Mouse (Mus musculus) thymus, adult 2 months (tissue): ENCODE results near the gene Usp36. TPM values are rescaled to one million over a fixed set of nuclear protein-coding genes. Genes with fewer than 3 reads are reported as not detected.

Experiments used
- DNase-seq: peaks from one replicate; pipeline ENCODE4 v3.0.0; 2021
- H3K27ac ChIP-seq: fragments of 200-500 bp; 2 replicates; pipeline ENCODE4 v1.5.1; 2012; ENCODE audit warnings: low read length, control low read depth; ENCODE audit not compliant: control insufficient read depth, insufficient read depth
- H3K27me3 ChIP-seq: fragments of 200-500 bp; 2 replicates; pipeline ENCODE4 v1.6.1; 2012; ENCODE audit warnings: mild to moderate bottlenecking, low read length, moderate library complexity, mixed read lengths; ENCODE audit not compliant: control insufficient read depth, insufficient read depth
- H3K36me3 ChIP-seq: fragments of 200-500 bp; 2 replicates; pipeline ENCODE4 v1.6.1; 2012; ENCODE audit warnings: mild to moderate bottlenecking, low read length, moderate library complexity; ENCODE audit not compliant: control insufficient read depth, insufficient read depth
- H3K4me1 ChIP-seq: fragments of 200-500 bp; replicated peaks from 2 replicates; pipeline ENCODE4 v1.6.1; 2012; ENCODE audit warnings: low read length; ENCODE audit not compliant: control insufficient read depth, insufficient read depth
- H3K4me3 ChIP-seq: fragments of 200-500 bp; 2 replicates; pipeline ENCODE4 v1.5.1; 2012; ENCODE audit warnings: mild to moderate bottlenecking, low read length, control low read depth, moderate library complexity; ENCODE audit not compliant: control insufficient read depth, insufficient read depth
- CTCF ChIP-seq: fragments of 200-500 bp; IDR thresholded peaks from 2 replicates; pipeline ENCODE4 v1.5.1; 2012; ENCODE audit warnings: mild to moderate bottlenecking, control low read depth, low read length, moderate library complexity, borderline replicate concordance; ENCODE audit not compliant: control insufficient read depth, poor library complexity, insufficient read depth; ENCODE audit errors: extremely low read depth
- POLR2A ChIP-seq: fragments of 200-500 bp; IDR thresholded peaks from 2 replicates; pipeline ENCODE4 v1.6.1; 2012; ENCODE audit warnings: mild to moderate bottlenecking, low read length, control low read depth, moderate library complexity; ENCODE audit not compliant: control insufficient read depth, poor library complexity, insufficient read depth; ENCODE audit errors: extremely low read depth
- WGBS: fragments of 180-500 bp; shearing (Covaris S2); methylation state at CpG from one replicate; pipeline ENCODE4 v1.1.7; 2018; 5-methylcytosine and 5-hydroxymethylcytosine counted together
- polyA plus RNA-seq: library from polyadenylated mRNA; depleted of rRNA; stranded (reverse); fragments of >200 nt; gene quantifications from 2 replicates; pipeline ENCODE4 v1.2.3, GENCODE M21; 2012

The Usp36 gene
- polyA plus RNA-seq, 1 experiment: 28.8 TPM

DNA sequence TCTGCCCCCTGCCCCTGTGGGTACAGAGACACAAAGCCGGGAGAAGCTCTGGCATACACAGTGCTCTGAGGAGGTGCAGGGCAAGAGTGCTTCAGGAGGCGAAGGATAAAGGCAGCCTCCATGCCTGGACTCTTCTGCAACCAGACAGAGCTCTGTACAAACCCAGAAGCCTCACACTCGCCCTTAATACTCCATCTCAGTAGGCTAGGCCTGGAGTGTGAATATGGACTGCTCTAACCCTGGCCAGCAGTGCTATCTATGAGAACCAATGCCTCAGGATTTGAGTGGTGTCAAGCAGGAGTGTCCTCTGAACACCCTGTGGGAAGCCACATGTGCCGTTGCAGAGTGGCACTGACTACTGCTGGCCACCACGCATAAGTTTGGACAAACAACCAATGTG, 38.9 kb upstream of the Usp36 start:
- no peak for DNase-seq
- no peaks in the 10 kb centered on the region for H3K27me3 ChIP-seq
- H3K4me3 ChIP-seq: no peak overlapping the region
- TF ChIP-seq CTCF (no peak), POLR2A (no peak)
- H3K27ac ChIP-seq: no peak overlapping the region
- 100% methylated on average over 5 of the region's 5 CpGs for WGBS
- no peaks in the 10 kb centered on the region for H3K4me1 ChIP-seq
- peaks cover 4% of the 10 kb centered on the region; the same call in 1 of the 2 replicates for H3K36me3 ChIP-seq

GRCm38 (mm10) chr11:118328511-118328910, 38.5 kb upstream of the Usp36 start:
- Histone ChIP-seq H3K27ac (no peak overlapping the region), H3K27me3 (no peaks in the 10 kb centered on the region), H3K4me3 (no peak overlapping the region), H3K36me3 (peaks cover 4% of the 10 kb centered on the region; the same call in 1 of the 2 replicates), H3K4me1 (no peaks in the 10 kb centered on the region; the same call in 1 of the 2 replicates)
- no peak for DNase-seq
- WGBS: 98% methylated on average over 6 of the region's 6 CpGs
- no peak for TF ChIP-seq POLR2A
- TF ChIP-seq CTCF: no peak

- peaks cover 3% of the 10 kb centered on the region; the same call in 1 of the 2 replicates for H3K4me1 ChIP-seq
- H3K4me3 ChIP-seq: no peak overlapping the region
- no peak overlapping the region for H3K27ac ChIP-seq
- WGBS: 93% methylated on average over 24 of the region's 24 CpGs
- H3K36me3 ChIP-seq: no peaks in the 10 kb centered on the region
- DNase-seq: no peak
- TF ChIP-seq POLR2A (no peak), CTCF (no peak)
- H3K27me3 ChIP-seq: no peaks in the 10 kb centered on the region
These were observed 37.2 kb upstream of the Usp36 start for GRCm38 (mm10) chr11:118326991-118327971.

DNA sequence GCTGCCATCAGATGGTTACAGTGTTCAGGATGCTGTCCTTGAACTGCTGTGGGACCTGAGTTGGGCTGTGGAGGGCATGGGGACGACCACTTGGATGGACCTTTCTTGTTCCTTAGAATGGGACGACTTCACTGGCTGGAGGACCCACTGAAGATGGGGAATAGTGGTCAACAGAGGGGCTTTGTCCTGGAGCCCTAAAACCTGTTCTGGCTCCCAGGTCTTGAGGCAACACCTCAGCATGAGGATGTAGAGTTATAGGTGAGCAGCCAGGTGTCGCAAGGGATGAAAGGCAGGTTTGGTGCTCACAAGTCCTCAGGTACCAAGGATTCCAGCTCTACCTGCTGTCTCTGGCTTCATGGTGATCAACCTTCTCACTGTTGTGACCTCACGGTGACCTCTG, 36.4 kb upstream of the Usp36 start:
- WGBS: 98% methylated on average over 4 of the region's 4 CpGs
- TF ChIP-seq CTCF (no peak), POLR2A (no peak)
- Histone ChIP-seq H3K36me3 (no peaks in the 10 kb centered on the region), H3K27me3 (no peaks in the 10 kb centered on the region), H3K4me3 (no peak overlapping the region), H3K27ac (no peak overlapping the region), H3K4me1 (peaks cover 3% of the 10 kb centered on the region; the same call in 1 of the 2 replicates)
- no peak for DNase-seq

GRCm38 (mm10) chr11:118324541-118324940, 34.5 kb upstream of the Usp36 start:
- no peaks in the 10 kb centered on the region for H3K27me3 ChIP-seq
- no peak overlapping the region for H3K27ac ChIP-seq
- TF ChIP-seq CTCF (no peak), POLR2A (no peak)
- WGBS: 86% methylated on average over 5 of the region's 5 CpGs
- H3K4me1 ChIP-seq: peaks cover 3% of the 10 kb centered on the region; the same call in 1 of the 2 replicates
- no peak overlapping the region for H3K4me3 ChIP-seq
- H3K36me3 ChIP-seq: no peaks in the 10 kb centered on the region
- no peak for DNase-seq

- Histone ChIP-seq H3K4me1 (peaks cover 3% of the 10 kb centered on the region; the same call in 1 of the 2 replicates), H3K36me3 (no peaks in the 10 kb centered on the region), H3K4me3 (no peak overlapping the region), H3K27me3 (no peaks in the 10 kb centered on the region), H3K27ac (no peak overlapping the region)
- WGBS: 96% methylated on average over 5 of the region's 5 CpGs
- DNase-seq: no peak
- TF ChIP-seq CTCF: no peak
- no peak for TF ChIP-seq POLR2A
These were observed 33.9 kb upstream of the Usp36 start for GRCm38 (mm10) chr11:118323974-118324373.

- WGBS: 74% methylated on average over 3 of the region's 3 CpGs
- DNase-seq: no peak
- Histone ChIP-seq H3K4me3 (no peak overlapping the region), H3K36me3 (no peaks in the 10 kb centered on the region), H3K27ac (no peak overlapping the region), H3K27me3 (no peaks in the 10 kb centered on the region), H3K4me1 (peaks cover 3% of the 10 kb centered on the region; the same call in 1 of the 2 replicates)
- TF ChIP-seq CTCF (no peak), POLR2A (no peak)
These were observed 32.6 kb upstream of the Usp36 start for GRCm38 (mm10) chr11:118322647-118323046.
